Mouse (Mus musculus) naive thymus-derived CD4-positive, alpha-beta T cell, adult 2 months (primary cell): ENCODE measurements around the gene Fzd7.

Experiments
- DNase-seq: peaks from one replicate; pipeline ENCODE4 v3.0.0-alpha.2; 2011; ENCODE audit warnings: low read depth

The Fzd7 gene

DNA sequence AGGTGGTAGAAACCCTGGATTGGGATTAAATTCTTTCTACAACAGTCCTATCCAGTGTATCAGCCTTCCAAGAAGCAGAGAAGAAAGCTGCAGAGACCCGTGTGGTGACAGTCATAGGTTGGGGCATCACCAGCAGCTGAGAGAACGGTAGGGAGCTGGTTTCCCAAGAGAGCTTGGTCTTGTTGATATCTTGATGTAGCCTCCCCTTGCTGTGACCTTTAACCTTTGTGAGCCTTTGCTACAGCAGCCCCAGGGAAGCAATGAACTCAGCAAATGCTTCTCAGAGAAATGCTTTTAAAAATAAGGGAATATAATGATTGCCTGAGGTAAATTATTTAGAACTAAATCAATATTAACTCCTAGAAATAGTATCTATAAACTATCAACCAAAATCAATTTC is 20.1 kb downstream of the Fzd7 start:
- no peak for DNase-seq

DNA sequence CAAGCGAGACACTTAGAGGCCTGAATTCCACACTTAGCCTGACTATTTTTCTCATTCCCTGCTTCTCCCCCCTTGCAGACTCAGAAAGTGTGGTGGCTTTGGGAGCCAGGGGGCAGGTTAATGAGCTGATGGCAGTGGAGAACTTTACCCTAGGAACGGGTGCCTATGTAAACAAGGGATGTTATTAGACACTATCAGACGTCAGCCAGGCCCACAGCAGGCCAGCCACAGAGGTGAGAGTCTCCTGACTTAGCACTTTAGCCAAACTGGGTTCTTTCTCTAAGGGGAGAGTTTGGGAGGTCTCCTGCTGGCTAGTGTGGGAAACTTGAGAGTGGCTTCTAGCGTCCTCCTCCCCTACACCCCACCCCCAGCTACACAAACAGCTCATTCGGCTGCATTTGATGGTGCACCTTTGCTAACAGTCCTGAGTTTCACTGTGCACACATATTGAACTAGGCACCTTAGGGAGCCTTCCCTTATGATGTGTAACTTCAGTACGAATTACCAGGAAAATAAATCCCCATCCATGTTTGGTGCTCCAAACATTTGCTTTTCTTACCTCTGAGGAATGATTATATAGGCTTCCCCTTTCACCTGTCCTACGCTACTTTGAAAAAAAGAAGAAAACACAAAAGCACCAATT is 21.6 kb downstream of the Fzd7 start:
- no peak for DNase-seq

DNA sequence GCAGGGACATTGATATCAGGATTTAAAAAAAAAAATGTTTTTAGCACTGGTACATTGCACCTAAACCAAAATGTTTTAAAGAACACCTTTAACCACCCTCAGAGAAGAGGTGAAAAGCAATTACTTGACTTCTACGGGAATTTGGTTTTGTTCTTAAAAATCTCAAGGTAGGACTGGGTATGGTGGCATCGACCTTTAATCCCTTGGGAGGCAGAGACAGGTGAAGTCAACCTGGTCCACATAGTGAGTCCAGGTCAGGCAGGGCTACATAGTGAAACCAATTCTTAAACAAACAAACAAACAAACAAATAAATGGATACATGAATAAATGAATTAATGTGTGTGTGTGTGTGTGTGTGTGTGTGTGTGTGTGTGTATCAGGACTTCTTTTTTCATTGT is 22.1 kb downstream of the Fzd7 start:
- no peak for DNase-seq

DNA sequence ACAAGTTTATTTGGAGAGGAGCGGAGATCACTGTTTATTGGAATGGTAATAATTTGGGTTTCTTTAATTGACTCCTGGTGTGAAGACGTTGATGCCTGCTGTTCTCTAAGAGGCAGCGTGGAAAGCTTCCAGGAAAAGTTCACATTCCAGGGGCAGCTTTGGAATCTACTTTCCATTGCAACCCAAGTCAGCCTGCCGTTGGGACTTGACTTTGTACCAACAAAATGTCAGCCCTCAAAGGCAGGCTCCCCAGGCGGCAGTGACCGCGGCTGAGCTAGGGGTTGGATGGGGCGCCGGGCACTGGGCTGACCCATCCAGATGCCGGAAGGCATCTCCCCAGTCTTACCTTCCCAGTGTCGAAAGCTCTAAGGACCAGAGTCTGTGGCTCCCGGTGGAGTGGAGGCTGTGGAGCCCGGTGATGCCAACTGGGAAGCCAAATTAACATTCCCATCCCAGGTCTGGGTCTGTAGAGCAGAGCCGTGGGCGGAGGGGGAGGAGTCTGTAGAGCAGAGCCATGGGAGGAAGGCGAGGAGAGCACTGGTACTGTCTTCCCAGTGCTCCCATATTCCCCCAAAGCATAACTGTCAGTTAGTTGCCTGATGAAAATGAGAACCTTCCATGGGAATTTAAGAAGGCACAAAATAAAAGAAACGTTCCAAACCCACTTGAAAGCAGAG is 26.4 kb downstream of the Fzd7 start:
- no peak for DNase-seq

DNA sequence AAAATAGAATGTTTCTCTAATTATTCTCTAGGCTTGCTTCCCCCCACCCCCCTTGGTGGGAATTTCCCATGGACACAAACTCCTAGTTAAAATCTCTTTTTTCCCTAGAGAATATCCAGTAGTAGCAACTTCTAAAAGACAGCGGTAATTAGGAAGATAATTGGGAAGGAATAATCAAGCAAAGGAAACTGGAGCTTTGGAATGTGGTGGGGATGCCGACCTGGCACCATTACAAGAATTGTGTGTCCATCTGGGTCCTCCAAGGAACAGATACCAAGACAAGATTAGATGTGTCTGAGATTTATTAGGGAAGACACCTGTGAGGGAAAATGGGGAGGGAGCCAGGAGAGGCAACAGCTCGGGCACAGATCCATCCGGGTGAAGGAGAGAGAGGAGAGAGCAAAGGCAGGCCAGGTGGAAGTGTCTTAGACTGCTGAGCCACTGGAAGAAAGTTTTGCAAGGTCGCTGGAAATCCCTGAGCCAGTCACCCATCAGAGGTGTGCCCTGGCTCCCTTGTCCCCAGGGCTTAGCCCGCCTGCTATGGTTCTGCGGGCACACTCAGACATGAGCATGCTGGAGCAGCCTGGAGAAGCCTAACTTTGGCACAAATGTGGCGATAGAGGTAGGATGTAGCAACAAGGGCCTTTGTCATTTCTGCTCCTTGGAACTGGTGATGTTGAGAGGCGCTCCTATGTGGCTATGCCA is 29.5 kb downstream of the Fzd7 start:
- no peak for DNase-seq

DNA sequence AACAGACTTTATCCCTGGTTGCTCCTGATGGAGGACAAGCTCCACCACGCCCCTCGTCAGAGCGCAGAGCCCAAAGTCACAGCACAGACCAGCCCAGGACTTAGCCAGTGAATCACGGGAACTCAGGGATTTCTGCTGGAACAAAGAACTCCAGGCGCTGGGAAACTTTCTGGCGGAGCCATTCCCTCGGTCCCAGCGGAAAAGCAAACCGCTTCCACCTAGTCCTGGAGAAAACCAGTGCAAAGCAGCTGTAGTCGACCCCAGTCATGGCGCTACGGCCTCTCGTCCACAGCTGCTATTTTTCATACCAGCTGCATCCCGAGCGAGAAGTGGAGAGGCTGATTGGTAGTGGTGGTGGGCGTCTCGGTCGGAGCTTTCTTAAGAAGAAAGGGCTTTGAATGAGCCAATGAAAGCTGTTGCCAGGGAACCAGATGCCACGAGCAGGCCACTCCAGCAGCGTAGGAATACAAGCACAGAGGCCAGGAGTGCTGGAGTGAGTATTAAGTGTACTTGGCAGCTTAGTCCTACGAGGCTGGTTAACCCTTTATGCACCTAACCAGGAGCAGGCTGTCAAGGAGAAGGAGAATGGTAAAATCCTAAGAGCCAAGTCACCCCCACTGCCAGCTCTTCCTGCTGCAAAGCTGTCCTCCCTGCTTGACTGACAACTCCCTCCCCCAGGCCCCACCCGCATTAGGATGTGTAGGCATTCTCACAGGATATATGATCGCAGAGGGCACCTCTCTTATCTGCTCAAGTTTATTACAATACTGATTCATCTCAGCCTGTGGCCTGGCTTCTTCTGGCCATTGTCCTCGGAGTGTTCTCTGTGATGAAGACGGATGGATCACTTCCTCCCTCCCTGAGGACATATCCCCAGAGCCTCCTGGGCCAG is 34.0 kb downstream of the Fzd7 start, which contains the start of gene Gm973:
Gene Gm973, plus strand, starts transcription at position 239 of the 892 bp plus-strand sequence.
- no peak for DNase-seq

DNA sequence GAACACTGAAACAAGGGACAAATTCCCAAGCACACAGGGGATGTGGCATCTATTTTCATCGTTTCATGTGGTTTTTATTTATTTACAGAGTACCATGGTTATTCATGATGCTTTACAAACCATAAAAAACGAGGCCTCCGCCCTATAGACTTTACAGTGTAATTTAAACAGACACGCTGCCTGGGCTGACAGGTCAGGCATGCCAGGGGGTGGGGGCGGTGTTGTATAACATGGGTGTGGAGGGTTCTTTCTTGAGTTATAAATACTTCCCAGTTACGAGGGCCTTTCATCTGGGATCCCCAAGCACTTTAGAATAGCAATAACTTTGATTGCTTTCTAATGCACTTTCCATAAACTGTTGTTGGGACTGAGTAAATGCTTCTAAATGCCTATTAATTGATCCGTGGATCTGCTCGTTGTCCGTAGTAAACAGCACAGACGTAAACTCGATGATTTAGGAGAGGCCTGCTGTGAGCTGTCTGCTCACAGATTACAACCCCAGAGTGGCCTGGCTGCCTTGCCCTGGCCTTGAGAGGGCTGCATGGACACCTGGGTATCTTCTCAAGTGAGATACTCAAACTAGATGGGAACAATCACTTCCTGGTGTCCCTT is 38.1 kb downstream of the Fzd7 start:
- no peak for DNase-seq

DNA sequence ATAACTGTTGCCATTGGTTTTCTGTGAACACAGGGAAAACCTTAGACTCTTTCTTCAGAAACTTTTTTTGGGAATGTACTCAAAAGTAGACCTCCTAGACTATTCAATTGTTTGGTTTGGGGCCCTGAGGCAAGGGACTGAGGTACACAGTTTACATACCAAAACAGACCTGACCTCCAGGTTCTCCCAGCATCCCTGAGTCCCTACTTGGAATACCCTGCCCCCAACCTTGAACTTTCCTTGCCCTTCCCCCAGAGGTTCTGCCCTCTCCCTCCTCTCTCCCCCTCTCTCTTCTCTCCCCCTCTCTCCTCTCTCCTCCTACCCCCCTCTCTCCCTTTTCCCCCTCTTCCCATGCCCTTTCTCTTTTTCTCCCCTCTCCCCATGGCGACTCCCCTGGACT is 40.2 kb downstream of the Fzd7 start:
- no peak for DNase-seq

DNA sequence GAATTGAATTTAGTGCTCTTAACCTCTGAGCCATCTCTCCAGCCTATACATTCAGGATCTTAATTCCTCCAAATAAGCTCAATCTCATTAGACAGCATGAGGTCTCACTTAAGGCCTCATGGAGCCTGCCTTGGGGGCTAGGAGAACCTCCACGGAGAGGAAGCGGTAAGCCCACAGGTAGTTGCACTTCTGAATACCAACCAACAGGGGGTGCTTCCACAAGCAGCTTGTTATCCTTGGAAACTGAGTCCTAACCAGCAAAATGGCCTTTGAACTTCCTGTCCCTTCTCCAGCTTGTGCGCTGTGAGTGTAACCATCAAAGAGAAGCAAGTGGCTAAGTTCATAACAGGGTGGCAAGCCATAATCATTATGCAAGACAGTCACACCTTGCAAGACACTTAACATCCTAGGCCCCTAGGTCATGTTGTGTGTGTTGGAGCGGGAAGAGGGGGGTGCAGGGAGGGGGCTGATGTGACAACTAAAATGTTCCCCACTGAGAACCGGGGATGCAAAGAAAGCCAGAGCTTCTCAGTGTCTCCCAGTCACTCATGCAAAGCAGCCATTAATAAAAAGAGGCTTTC is 41.2 kb downstream of the Fzd7 start:
- DNase-seq, result peak; percentile 22

DNA sequence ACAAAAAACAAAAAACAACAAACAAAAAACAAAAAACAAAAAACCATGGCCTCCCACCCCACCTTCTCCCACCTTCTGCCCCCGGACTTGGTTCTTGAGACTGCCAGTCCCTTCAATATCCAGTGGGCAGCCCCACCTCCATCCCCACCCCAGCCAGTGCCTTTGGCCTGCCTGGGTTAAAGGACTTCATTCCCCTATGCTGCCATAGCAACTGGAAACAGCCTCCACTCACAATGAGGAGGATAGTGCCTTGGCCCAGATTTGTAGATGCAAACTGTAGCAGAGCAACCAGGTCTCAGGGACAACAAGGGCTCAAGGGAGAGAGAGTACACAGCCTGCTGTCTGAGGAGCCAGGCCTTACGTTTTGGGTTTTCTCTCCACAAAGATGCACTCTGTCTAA is 41.8 kb downstream of the Fzd7 start:
- no peak for DNase-seq

DNA sequence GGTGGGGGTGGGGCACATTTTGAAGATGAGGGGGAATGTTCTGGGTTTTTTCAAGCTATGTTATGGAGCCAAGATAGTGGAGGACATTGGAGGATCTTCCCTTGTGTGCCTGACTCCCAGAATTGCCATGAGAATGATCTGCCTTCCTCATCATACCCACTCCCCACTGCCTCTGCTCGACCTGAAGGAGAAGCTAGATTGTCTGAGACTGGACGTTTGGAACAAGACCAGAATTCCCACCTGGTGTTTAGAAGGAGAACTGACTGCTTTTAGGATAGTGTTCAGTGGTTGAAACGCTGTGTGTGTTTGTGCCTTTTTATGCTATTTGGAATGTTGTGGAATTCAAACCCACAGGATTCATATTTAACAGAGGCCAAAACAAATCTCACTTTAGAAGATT is 42.5 kb downstream of the Fzd7 start:
- no peak for DNase-seq

DNA sequence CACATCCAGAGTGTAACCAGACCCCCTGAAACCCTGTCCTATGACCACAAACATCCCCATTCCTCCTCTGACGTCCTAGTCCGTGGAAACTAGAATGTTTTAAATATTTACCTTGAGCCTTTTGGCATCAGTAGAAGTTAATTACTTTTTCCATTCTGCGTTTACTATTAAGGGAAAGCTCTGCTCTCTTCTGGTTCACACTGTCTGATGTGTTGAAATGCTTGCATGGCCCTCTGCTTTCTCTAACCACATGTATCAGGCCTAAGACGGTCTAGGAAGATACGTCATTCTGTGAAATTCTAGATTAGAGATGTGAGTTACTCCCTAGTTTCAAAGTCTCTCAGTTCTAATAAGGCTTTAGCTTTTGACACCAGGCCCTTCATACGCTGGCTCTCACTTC is 45.0 kb downstream of the Fzd7 start:
- no peak for DNase-seq

DNA sequence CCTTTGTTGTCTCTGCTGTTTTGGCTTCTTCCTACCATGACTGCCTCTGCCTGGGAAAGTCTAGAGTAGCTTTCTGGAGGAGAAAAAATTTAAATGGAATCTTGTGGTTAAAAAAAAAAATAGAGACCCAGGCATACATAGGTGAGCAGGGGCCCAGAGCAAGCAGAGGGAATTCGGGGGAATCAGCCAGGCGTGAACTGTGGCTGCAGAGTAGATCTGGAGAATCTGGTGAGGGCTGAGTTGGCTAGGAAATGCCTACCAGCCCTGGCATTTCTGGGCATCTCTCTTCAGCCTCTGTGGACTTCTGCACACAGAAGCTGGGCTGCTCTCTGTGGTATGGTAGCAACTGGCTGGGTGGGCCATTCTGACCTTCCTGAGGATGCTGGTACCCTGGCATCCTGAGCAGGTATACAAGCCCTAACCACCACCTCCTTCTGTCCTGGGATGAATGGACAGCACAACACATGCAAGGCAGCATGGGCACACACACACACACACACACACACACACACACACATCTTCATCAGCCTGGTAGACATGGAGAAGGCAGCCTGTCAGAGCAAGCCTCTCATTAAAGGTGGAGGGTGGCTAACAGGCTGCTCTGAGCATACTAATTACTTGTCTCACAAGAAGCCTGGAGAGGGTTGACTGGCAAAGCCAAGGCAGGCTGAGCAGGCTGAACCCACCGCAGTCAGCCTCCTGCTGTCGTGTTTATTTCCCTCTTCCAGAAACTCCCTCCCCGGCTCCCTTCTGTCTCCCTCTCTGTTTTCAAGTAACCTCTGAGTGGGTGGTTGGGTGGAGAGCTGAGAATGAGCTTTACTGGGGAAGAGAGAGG is 53.0 kb downstream of the Fzd7 start:
- DNase-seq, result no peak
